Mouse (Mus musculus): ENCODE measurements at regions not wholly inside any gene's neighbourhood (a gene's known extent, or its start where the extent isn't known, plus 50 kb on each side); places are given as distances from the start of the nearest gene placed in this dataset.
A peak's percentile ranks its signal among the peaks of the same experiment; 100 is the strongest.
"Not testable (repeated sequence)": the region's sequence is repeated elsewhere in the genome, so short reads cannot be mapped to it uniquely, and the experiment has no call there.

DNA sequence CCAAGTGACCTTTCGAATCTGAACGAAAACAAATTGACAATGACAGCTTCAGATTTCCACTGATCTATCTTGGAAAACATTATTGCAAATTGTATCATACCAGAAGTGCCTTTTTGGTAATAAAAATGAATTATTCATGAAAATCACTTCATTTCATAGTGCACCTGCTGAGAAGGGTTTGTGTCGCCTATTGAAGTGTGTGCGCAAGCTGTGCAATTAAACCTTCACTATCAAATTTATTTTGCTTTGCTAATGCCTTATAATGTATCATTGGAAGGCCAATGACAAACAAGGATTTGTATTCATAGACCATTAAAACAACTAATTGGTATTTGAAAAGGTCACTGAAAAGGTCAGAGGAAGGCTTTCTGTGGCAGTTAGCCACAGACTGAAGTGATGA, 224.8 kb upstream of the Zfp960 start:
- H3K9me3 ChIP-seq (ENCODE audit: control insufficient read depth, low read length) = no peaks in the 10 kb centered on the region
- no peak overlapping the region for H3K4me2 ChIP-seq (ENCODE audit: low read length)
- no peak overlapping the region for H3K27ac ChIP-seq (ENCODE audit: low read depth, low read length)
- no peak for ATAC-seq
- H3K27me3 ChIP-seq (replicated peaks; ENCODE audit: control insufficient read depth, insufficient read depth, low read length) = no peaks in the 10 kb centered on the region
- no peak overlapping the region for H3K9ac ChIP-seq (ENCODE audit: low read depth, low read length)
- H3K4me1 ChIP-seq (ENCODE audit: control insufficient read depth, insufficient read depth, low read depth, low read length) = no peaks in the 10 kb centered on the region
- WGBS = 58% methylated on average over 4 of the region's 4 CpGs
- H3K4me3 ChIP-seq (ENCODE audit: low read length) = no peak overlapping the region
- H3K36me3 ChIP-seq (ENCODE audit: control insufficient read depth, insufficient read depth, low read length) = no peaks in the 10 kb centered on the region

DNA sequence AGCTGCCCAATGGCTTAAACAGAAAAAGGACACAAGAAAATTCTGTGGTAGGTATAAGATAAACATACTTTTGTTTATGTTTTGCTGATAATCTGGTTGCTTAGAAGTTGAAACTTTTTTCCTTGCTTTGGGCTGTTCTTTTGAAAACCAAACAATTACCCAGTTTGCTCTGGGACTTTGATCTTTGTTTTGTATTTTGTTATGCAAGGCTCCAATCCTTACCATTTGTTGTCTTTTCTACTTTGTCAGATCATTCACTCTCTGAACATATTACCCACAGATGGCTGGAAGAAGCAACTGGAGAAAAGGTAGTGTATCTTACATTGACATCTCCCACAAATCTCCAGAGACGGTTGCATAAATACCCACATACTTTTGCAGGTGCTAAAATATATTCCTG, 203.1 kb upstream of the Zfp960 start:
- WGBS = 65% methylated on average over 1 of the region's 1 CpGs
- no peak for ATAC-seq
- H3K27me3 ChIP-seq (replicated peaks; ENCODE audit: control insufficient read depth, insufficient read depth, low read length) = no peaks in the 10 kb centered on the region
- no peaks in the 10 kb centered on the region for H3K36me3 ChIP-seq (ENCODE audit: control insufficient read depth, insufficient read depth, low read length)
- no peak overlapping the region for H3K9ac ChIP-seq (ENCODE audit: low read depth, low read length)
- no peaks in the 10 kb centered on the region for H3K4me1 ChIP-seq (ENCODE audit: control insufficient read depth, insufficient read depth, low read depth, low read length)
- H3K4me2 ChIP-seq (ENCODE audit: low read length) = no peak overlapping the region
- no peak overlapping the region for H3K27ac ChIP-seq (ENCODE audit: low read depth, low read length)
- H3K4me3 ChIP-seq (ENCODE audit: low read length) = no peak overlapping the region
- H3K9me3 ChIP-seq (ENCODE audit: control insufficient read depth, low read length) = no peaks in the 10 kb centered on the region

DNA sequence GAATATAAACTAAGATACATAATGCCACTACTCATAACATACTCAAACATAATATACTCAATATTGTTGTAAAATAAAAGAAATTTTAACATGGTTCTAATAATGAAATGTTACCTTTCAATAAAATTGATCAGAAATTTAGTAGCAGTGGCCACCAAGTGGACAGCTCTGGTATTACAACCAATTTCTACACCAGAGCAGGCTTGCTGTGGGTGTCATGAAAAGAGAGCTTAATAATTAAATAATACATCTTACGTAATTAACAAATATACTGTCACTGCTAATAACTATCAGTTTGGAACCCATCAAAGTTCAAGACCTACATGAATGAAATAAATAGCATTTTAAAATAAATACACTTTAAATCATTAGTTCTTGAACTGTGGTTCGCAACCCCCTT, 163.1 kb upstream of the Zfp960 start:
- no peak for ATAC-seq
- H3K4me1 ChIP-seq (ENCODE audit: control insufficient read depth, insufficient read depth, low read depth, low read length) = no peaks in the 10 kb centered on the region
- H3K27me3 ChIP-seq (replicated peaks; ENCODE audit: control insufficient read depth, insufficient read depth, low read length) = no peaks in the 10 kb centered on the region
- no peak overlapping the region for H3K27ac ChIP-seq (ENCODE audit: low read depth, low read length)
- H3K9ac ChIP-seq (ENCODE audit: low read depth, low read length) = no peak overlapping the region
- H3K9me3 ChIP-seq (ENCODE audit: control insufficient read depth, low read length) = peaks cover 5% of the 10 kb centered on the region; the same call in 1 of the 2 replicates
- H3K4me3 ChIP-seq (ENCODE audit: low read length) = no peak overlapping the region
- H3K36me3 ChIP-seq (ENCODE audit: control insufficient read depth, insufficient read depth, low read length) = no peaks in the 10 kb centered on the region
- no peak overlapping the region for H3K4me2 ChIP-seq (ENCODE audit: low read length)
- 61% methylated on average over 2 of the region's 2 CpGs for WGBS

DNA sequence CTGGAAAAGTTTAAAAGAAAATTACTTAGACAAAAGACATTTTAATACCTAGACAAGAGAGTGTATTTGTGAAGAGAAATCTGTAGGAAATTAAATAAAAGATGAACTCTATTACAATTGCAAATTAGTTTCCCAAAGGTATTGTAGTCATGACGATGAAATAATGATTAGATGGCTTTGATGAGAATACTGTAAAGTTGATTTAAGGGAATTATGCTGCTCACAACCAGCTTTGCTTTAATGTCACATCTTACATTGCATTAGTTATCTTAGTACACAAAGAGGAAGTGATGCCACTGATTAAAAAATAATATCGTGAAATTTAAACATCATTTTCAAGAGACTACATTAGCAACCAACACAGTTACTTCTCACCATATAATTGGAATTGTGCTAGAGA, 145.7 kb upstream of the Zfp960 start:
- Histone ChIP-seq H3K36me3 (ENCODE audit: control insufficient read depth, insufficient read depth, low read length) (no peaks in the 10 kb centered on the region), H3K9me3 (ENCODE audit: control insufficient read depth, low read length) (no peaks in the 10 kb centered on the region), H3K4me2 (ENCODE audit: low read length) (no peak overlapping the region), H3K9ac (ENCODE audit: low read depth, low read length) (no peak overlapping the region), H3K4me3 (ENCODE audit: low read length) (no peak overlapping the region), H3K4me1 (ENCODE audit: control insufficient read depth, insufficient read depth, low read depth, low read length) (no peaks in the 10 kb centered on the region), H3K27ac (ENCODE audit: low read depth, low read length) (no peak overlapping the region), H3K27me3 (replicated peaks; ENCODE audit: control insufficient read depth, insufficient read depth, low read length) (no peaks in the 10 kb centered on the region)
- 62% methylated on average over 2 of the region's 2 CpGs for WGBS
- ATAC-seq = no peak

DNA sequence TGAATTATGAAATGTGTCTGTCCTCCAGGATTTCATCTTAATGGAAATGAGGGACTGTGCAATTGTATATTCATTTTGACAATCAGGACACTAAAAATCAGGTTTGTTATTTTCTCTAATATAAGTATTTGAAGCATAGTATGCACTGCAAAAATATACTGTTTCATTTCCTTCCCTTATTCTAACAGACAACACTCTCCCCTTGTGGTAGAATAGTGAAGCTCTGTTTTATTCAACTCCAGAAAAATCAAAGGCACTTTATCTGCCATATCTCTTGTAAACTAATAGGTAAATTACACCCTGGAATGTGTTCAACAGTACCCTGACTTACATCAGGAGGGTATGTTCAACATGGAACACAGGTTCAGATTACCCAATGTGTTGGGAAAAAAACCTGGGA, 137.7 kb upstream of the Zfp960 start:
- Histone ChIP-seq H3K9ac (ENCODE audit: low read depth, low read length) (no peak overlapping the region), H3K4me3 (ENCODE audit: low read length) (no peak overlapping the region), H3K9me3 (ENCODE audit: control insufficient read depth, low read length) (no peaks in the 10 kb centered on the region), H3K27ac (ENCODE audit: low read depth, low read length) (no peak overlapping the region), H3K4me1 (ENCODE audit: control insufficient read depth, insufficient read depth, low read depth, low read length) (no peaks in the 10 kb centered on the region), H3K27me3 (replicated peaks; ENCODE audit: control insufficient read depth, insufficient read depth, low read length) (no peaks in the 10 kb centered on the region), H3K4me2 (ENCODE audit: low read length) (no peak overlapping the region), H3K36me3 (ENCODE audit: control insufficient read depth, insufficient read depth, low read length) (no peaks in the 10 kb centered on the region)
- ATAC-seq = no peak

DNA sequence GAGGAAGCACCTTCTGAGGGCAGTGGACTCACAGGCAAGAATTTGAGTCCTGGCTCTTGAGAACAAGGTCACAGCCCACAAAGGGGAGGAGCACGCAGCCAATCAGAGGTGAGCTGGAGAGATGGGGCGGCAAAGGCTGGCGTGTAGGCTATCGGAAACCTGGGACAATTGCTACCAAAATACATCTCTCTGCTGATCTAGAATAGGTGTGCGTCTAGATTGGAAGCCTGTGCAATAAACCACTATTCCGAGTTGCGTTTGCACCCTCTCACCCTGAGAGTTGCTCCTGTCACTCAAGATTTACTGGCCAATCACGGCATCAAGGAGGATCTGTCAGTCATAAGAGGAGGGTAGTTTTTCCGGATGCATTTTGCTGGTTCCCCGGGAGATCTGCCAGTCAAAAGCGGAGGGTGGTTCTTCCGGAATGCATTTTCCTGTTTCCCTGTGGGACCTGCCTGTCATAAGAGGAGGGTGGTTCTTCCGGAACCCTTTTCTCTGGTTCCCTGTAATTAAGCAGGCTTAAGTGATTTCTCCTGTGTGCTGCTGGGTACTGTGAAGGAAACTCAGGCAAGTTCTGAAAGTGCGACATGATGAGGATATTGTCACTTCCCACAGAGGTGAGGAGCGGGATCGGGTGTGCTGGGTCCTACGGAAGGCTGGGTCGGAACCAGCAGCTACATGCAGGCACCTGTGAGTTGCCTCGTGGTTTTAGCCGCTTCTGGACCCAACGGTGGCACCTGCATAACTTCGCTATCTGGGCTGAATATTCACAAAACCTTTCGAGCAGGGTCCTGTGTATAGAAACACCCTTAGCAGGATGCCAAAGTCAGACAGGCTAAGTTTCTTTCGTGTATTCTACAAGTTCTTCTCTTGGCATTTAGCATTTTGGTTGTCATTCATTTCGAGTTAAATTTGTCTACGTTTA, 112.6 kb upstream of the Zfp960 start:
- H3K27me3 ChIP-seq (replicated peaks; ENCODE audit: control insufficient read depth, insufficient read depth, low read length); H3K4me1 ChIP-seq (ENCODE audit: control insufficient read depth, insufficient read depth, low read depth, low read length); H3K36me3 ChIP-seq (ENCODE audit: control insufficient read depth, insufficient read depth, low read length); H3K9me3 ChIP-seq (ENCODE audit: control insufficient read depth, low read length): not testable (repeated sequence)
- Histone ChIP-seq H3K4me2 (ENCODE audit: low read length) (peak overlapping the region; percentile 45; the same call in 1 of the 2 replicates), H3K4me3 (ENCODE audit: low read length) (peak overlapping the region; percentile 43), H3K27ac (ENCODE audit: low read depth, low read length) (peak overlapping the region; percentile 74), H3K9ac (ENCODE audit: low read depth, low read length) (peak overlapping the region; percentile 55)
- ATAC-seq = peak; percentile 100
- 3% methylated on average over 22 of the region's 26 CpGs for WGBS

DNA sequence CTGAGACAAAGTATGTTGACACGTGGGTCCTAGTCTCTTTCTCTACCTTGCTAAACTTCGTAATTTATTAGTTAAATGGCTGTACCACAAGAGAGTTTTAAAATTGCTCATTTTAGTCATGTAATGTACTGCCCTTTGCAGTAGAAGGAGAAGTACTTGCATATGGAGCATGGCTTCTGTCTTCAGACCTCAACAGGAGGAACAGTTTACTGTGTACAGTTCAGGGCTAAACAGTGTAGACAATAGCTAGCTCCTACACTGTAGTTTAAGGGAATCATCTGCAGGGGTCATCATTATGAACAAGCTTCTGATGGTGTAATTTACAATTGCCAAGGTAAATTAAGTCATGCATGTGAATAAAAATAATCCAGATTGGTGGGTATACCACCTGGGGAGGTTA, 111.8 kb upstream of the Zfp960 start:
- peak overlapping the region; percentile 45 for H3K4me2 ChIP-seq (ENCODE audit: low read length)
- not testable (repeated sequence) for ATAC-seq; H3K27ac ChIP-seq (ENCODE audit: low read depth, low read length); H3K36me3 ChIP-seq (ENCODE audit: control insufficient read depth, insufficient read depth, low read length); H3K9me3 ChIP-seq (ENCODE audit: control insufficient read depth, low read length); H3K27me3 ChIP-seq (replicated peaks; ENCODE audit: control insufficient read depth, insufficient read depth, low read length); H3K4me1 ChIP-seq (ENCODE audit: control insufficient read depth, insufficient read depth, low read depth, low read length); H3K9ac ChIP-seq (ENCODE audit: low read depth, low read length)
- 42% methylated on average over 2 of the region's 2 CpGs for WGBS
- peak overlapping the region; percentile 19; the same call in 1 of the 2 replicates for H3K4me3 ChIP-seq (ENCODE audit: low read length)

DNA sequence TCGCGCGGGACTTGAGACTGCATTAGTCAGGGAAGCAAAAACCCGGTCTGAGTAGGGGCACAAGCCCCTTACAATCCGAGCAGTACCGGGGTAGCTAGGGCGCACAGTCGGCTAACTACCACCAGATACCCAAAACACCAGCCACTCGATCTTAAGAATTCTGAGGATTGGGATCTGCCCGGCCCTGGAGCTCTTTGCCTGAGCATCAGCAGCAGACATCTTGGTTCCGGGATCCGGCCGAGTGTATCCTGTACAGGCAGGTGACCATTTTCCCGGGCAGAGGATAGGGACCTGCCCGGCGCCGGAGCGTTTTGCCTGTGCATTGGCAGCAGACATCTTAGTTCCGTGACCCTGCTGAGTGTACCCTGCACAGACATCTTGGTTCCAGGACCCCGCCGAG, 66.7 kb upstream of the Zfp960 start:
- H3K4me1 ChIP-seq (ENCODE audit: control insufficient read depth, insufficient read depth, low read depth, low read length); H3K4me2 ChIP-seq (ENCODE audit: low read length); H3K27me3 ChIP-seq (replicated peaks; ENCODE audit: control insufficient read depth, insufficient read depth, low read length); H3K36me3 ChIP-seq (ENCODE audit: control insufficient read depth, insufficient read depth, low read length); H3K27ac ChIP-seq (ENCODE audit: low read depth, low read length); ATAC-seq; H3K9ac ChIP-seq (ENCODE audit: low read depth, low read length); H3K4me3 ChIP-seq (ENCODE audit: low read length): not testable (repeated sequence)
- 85% methylated on average over 20 of the region's 21 CpGs for WGBS
- peaks cover 15% of the 10 kb centered on the region for H3K9me3 ChIP-seq (ENCODE audit: control insufficient read depth, low read length)

DNA sequence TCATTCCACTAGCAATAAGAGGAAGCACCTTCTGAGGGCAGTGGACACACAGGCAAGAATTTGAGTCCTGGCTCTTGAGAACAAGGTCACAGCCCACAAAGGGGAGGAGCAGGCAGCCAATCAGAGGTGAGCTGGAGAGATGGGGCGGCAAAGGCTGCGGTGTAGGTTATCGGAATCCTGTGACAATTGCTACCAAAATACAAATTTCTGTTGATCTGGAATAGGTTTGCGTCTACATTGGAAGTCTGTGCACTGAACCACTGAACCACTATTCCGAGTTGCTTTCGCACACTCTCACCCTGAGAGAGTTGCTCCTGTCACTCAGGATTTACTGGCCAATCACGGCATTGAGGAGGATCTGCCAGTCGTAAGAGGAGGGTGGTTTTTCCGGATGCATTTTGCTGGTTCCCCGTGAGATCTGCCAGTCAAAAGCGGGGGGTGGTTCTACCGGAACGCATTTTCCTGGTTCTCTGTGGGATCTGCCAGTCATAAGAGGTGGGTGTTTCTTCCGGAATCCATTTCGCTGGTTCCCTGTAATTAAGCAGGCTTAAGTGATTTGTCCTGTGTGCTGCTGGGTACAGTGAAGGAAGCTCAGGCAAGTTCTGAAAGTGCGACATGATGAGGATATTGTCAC, 59.2 kb upstream of the Zfp960 start:
- Histone ChIP-seq H3K27ac (ENCODE audit: low read depth, low read length) (peak overlapping the region; percentile 63), H3K9ac (ENCODE audit: low read depth, low read length) (peak overlapping the region; percentile 46), H3K4me2 (ENCODE audit: low read length) (peak overlapping the region; percentile 53), H3K4me3 (ENCODE audit: low read length) (peak overlapping the region; percentile 49)
- not testable (repeated sequence) for H3K27me3 ChIP-seq (replicated peaks; ENCODE audit: control insufficient read depth, insufficient read depth, low read length); H3K9me3 ChIP-seq (ENCODE audit: control insufficient read depth, low read length); H3K4me1 ChIP-seq (ENCODE audit: control insufficient read depth, insufficient read depth, low read depth, low read length); H3K36me3 ChIP-seq (ENCODE audit: control insufficient read depth, insufficient read depth, low read length)
- 4% methylated on average over 16 of the region's 16 CpGs for WGBS
- ATAC-seq = peak; percentile 100

All from hindbrain, embryonic 16.5 days (tissue).